Mouse (Mus musculus) left cerebral cortex, adult 11 months (tissue): ENCODE data around the gene Akap8.

Experiments
- DNase-seq: peaks from one replicate; pipeline ENCODE4 v3.0.0; 2022; ENCODE audit warnings: low spot score

Akap8 gene

DNA sequence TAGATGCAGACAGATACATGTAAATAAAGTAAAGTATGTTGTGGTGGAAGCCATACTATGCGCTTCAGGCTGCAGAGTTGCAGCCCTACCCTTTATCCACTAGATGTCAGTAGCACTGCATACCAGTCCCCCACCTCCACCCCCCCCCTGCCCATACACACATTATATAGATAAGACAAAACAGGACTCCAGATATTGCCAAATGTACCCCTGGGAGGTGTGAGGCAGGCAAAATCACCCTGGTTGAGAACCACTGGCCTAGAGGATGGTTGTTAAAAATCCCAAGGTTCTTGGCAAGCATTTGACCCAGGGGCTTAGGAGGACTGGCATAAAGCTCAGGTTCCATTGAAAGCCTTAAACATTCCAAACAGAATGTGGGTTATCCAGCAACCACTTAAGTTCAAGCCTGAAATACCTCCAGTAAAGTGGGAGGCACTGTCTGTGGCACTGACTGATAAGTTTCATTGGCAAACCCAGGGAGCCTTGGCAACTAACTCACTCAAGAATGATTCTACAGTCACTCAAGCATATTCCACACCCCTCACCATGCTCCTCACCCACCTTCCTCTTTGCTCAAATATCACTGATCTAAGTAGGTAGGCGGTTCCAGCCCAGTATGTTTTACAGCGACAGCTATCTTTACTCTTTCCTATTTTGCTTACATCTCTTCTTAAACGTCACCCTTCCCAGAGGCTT, 28.1 kb upstream of the Akap8 start:
- DNase-seq, result no peak

DNA sequence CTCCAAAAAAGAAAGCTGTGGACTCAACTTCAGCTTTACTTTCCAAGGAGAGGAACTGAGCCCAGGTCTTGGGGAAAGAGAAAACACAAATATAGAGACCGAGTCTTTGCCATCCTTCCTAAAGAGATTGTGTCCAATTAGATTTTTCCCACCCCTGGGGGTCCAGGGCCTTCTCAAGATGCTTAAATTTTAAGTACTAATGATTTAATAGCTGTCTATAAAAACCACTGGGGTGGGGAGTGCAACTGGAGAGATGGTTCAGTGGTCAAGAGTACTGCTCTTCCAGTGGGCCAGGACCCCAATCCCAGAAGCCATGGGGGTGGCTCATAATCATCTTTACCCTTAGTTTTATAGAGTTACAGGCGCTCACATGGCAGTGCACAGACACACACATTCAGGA, 27.4 kb upstream of the Akap8 start:
- no peak for DNase-seq

DNA sequence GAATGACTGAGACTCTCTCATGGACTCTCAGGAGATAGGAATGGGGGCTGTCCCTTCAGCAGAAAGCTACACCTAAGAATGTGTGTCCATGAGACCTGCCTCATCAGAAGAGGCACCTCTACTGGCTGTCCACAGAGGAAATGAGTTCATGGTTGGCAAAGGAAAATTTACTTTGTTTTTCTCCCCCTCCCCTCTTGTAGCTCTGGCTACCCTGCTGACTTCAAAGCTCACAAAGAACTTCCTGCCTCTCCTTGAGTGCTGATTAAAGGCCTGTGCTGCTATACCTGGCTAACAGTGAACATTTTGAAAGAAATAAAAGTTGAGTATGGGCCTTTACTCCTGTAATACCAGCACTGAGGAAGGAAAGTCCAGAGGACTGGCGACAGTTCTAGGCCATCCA, 20.1 kb upstream of the Akap8 start:
- no peak for DNase-seq

DNA sequence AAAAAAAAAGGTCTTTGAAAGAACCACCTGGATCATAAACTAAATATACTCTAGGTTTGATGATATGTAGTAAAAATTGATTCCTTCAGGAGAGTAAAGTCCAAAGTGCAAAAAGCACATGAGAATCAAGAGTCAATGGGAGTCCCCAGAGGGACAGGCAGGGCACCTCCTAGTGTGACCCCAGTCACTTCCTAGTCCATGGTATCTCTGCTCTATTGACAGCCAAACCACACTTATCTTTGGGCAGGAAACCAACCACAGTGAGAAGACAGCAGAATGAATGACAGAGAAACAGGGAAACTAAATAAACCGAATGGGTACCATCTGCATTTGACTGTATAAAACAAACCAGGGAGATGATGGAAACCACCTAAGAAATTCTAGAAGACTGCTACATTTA, 19.1 kb upstream of the Akap8 start:
- no peak for DNase-seq

DNA sequence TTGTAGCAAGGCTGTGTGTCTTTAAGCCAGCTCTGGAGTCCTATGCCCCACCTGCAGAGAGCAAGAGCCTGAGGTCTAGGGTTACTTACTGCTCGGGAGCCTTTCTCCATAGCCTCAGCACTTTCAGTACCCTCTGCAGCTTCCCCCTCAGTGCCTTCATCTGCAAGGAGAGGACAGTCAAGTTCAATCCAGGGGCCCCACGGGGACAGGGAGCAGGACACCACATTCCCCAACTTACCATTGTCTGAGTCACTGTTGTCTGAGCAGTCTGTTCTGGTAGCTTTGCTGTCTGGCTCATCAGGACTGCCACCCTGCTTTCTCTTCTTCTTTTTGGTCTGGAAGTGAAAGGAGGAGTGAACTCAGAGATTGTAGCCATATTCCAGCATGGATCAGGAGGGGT, 14.8 kb upstream of the Akap8 start:
- no peak for DNase-seq

DNA sequence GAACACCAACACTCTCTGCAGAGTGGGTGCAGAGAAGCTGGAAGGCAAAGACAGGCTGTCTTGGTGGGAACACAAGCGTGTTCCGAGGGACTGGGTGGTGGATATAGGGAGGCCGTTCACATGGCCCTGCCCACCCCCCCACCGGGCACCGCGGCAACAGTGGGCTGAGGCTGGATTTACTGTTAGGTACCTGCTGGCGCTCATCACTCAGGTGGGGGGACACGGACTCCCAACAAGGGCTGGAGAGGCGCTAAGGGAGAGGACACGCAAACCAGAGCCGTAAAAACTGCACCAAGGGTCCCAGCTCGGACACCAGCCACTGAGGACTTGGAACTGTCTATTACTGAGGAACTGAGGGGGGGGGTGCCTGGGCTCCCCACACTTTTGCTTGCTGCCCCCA, 13.9 kb upstream of the Akap8 start:
- DNase-seq, result no peak

DNA sequence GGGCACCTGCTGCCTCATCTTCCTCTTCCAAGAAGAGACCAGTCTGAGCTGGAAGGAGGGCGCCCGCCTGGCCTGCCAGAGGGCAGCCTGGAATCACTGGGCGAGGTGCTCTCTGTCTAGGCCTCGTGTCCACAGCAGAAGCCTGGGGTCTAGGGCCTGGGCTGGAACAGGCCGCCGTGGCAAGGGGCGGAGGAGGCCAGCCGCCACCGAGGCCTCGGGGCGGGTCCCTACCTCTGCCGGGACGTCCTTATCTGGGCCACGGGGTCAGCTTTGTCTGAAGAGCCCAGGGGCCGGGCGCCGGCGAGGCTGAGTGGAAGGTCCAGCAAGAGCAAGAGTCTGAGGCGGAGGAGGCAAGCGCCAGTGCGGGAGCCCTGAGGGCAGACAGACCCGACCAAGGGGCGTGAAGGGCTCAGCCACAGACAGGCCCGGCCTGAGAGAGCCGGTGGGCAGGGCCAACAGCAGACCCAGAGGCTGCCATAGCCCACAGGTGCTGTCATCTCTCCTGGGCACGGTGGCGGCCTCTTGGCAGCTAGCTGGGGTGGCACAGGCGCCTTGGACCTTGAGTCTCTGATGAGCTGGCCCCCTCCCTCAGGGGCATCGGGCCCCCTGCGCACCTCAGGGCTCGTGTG, 12.8 kb upstream of the Akap8 start:
- no peak for DNase-seq

DNA sequence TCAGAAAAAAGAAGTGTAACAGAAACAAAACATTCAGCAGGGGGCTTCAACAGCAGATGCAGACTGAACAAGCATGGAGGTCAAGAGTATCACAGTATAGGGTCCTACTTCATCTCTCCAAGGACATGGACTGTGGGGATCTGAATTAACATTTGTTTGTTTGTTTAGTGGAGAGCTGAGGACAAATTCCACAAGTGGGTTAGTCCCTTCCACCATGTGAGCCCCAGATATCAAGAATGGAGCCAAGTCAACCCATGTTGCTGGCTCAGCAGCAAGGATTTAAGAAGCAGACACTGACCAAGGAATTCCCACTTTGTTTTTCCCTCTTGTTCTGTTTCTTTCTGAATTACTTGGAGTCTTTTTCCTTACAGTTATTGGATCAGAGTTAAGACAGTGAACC, 6.5 kb upstream of the Akap8 start:
- no peak for DNase-seq

DNA sequence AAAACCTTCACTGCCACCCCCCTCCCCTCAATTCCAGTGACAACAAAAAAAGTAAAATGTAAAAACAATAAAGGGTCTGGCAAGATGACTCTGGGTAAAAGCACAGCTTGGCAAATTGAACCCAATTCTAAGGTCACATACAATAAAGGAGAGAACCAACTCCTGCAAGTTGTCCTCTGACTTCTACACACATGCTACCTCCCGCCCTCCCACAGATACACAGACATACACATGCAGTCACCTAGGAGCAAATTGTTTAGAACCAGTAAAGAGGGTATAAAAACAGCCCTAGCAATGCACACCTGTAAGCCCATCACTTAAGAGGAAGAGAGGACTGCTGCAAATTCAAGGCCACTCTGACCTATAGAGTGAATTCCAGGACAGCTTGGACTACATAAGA, 1.8 kb upstream of the Akap8 start:
- DNase-seq, result no peak

DNA sequence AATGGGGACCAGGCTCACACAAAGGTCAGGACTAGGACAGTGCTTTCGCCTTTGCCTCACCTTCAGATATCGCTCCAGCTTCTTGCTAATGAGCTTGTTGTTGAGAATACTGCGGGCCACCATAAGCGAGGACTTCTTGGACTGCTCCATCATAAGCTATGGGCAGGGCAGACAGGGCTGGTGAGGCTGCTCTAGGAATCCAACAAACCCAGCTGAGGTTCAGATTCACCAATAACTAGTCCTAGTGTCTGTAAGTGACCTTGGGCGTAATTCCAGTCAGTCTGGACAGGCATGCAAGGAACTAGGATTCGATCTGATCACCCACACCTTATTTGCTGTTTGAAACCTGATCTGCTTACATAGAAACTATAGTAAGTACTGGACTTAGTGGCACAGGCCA, 798 bp upstream of the Akap8 start:
- no peak for DNase-seq

DNA sequence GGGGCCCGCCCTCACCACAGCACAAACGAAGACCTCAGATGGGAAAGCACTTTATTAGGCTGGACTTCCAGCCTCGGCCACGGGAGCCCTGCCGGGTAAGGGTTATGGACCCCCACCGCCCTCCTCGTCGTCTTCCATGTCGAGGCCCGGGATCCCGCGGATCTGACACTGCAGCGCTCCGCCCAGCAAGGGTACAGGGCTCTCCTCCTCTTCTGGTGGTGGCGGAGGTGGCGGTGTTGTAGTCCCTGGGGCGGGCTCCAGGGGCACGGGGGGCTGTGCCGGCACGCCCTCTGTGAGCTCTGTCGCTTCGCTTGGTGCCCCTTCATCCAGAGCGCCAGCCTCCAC, 324 bp upstream of the Akap8 start:
- DNase-seq, result no peak

DNA sequence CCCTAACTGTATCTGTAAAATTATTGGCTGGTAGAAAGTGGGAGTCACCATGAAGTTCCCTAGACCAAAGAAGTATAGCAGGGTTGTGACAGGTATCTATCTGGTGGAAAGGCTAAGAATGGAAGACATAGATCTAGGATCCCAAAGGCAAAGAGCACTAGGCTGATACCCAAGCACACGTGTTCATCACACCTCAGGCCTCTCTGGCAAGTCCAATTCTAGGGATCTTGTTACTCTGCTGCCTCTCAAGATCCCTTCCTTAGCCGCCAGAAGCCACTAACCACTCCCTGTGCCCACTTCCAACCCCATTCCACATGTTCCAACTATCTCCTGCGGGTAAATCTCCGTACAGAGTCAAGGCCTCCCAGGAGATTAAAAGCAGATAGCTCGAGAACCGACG, 1.1 kb downstream of the Akap8 start:
- DNase-seq, result no peak

DNA sequence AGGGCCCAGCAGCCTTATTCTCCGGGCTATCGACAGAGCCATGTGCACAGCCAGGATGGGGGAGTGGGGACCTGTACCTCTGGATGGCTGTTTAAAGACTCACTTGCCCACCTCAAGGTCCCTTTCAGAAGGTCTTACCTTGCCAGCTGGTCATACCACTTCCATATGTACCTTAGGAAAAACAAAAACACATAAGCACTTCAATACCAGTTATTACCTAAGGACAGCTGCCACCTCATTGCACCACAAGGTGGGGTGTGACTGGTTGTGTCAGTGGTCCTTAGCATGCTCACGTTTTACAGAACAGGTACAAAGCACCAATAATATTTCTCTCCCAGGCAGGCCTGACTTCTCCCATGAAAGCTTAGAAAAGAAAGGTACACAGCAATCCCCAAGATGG, 3.3 kb downstream of the Akap8 start:
- DNase-seq, result no peak

DNA sequence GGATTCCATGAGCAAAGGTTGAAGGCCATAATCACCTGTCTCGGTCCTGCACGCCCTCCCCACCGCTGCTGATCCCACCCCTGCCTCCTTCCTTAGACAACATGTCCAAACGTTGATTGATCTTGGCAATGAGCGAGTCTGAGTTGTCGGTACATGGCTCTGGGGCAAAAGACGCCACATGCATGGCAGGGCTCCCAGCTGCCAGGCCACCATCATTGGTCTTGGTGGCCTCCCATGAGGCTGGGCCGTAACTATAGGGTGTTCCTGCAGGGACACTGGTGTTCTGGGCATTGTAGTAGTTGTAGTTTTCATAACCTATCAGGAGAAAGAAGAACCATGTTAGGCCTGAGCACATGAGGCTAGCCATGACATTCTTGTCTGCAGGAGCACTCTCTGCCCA, 4.0 kb downstream of the Akap8 start:
- DNase-seq, result no peak

DNA sequence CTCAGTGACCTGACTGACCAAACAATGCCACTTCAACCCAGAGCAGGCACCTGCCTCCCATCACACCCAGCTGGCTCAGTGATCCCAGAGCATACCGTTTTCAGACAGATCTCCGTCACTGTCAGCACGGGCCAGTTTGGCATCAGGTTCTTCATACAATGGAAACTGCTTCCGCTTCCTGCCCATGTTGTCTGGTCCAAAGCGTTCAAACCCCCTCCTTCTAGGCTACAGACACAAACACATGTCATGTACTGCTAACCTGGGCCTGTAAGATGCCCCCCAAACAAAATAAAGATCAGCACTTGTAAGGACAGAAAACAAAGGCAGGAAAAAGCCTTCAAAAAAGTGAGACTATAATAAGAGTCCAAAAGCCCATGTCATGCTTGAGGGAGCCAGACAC, 5.5 kb downstream of the Akap8 start:
- DNase-seq, result no peak

DNA sequence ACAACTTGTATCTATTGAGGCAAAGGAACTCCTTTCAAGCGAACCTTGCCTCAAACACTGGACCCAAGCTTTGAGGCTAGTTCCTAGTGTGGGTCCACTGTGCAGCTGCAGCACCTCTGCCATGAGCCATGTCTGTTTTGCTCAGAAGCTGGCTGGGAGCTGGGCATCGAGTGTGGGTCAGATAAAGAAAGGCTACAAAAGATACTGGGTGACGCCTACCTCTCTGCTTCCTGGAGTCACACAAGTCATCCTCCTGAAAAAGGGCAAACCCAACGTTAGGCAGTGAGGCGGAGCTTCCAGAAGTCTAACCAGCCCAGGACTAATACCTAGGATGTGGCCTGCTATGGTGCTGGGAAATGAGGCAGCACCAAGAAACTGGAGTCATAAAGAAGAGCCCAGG, 7.1 kb downstream of the Akap8 start:
- DNase-seq, result no peak

DNA sequence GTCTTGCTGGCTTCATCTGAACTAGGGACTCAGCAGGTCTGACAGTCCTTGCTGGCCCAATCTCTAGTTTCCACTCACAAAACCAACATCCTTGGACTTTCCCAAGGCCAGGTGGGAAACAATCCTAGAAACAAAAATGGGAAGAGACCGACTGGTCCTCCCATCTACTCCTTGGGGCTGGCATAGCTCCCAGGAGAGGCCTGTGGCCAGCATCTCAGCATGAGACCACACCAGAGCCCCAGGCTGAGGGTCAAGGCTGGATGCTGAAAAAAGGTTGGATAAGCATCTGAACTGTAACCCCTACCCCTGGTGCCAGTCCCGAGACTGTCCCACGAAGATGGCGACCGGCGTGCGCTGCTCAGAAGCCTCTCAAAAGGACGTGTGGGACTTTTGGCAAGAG, 8.2 kb downstream of the Akap8 start:
- DNase-seq, result no peak

DNA sequence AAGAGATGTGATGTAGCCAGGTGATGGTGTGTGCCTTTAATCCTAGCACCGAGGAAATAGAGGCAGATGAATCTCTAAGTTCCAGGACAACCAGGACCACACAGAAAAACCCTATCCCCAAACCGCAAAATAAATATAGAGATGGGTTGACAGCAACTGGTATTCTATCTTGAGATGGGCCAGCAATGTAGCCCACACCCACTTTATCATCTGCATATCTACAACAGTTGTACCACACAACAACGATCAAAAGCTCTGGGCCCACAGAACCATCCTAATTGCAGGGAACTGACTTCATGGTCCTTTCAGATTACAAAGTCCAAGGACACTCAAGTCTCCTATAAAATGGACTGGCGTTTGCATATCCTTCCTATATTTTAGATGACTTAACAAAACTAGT, 13.1 kb downstream of the Akap8 start:
- no peak for DNase-seq

DNA sequence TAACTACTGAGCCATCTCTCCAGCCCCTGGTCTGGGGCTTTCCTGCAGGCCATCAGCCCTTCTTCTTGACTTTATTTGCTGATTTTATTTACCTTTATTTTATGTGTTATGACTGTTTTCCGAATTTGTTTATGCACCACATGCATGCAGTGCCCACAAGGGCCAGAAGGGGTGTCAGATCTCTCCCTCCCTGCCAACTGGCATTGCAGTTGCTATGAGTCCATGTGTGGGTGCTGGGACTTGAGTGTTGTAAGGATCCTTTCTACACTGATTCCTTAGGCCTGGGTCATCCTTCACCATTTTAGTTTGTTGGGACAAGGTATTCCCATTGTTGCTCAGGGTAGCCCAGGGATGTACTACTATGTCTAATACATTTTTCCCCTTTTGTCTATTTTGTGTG, 22.9 kb downstream of the Akap8 start:
- no peak for DNase-seq

DNA sequence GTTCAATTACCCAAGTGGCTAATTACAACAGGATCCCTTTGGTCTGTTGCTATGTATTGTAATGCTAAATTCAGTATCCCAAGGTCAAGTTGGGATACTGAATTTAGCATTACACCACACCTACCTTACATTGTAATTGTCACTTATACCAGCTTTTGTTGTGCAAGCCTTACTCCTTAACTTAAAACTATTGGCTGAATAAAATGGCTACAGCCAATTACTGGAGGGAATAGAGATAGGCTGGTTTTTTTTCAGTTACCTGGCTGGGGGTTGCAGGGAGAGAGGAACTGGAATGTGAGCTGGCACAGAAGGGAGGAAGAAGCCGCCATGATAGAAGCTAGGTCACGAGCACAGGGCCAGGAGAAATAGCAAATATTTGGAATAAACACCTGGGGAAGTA, 25.1 kb downstream of the Akap8 start:
- no peak for DNase-seq

DNA sequence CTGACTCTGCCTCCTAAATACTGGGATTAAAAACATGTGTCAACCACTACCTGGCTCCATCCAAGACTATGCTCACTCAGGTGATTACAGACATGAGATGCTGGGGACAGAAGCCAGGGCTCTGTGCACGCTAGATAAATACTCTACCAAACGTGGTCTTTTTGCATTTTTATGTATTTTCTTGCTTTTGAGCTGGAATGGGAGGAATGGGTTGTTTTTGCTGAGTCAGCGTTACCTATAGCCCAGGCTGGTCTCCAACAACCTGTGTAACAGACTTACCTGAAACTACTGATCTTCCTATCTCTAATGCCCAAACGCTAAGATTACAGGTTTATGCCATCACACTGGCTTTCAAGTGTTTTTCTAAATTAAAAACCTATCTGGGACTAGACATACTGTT, 25.9 kb downstream of the Akap8 start:
- no peak for DNase-seq

DNA sequence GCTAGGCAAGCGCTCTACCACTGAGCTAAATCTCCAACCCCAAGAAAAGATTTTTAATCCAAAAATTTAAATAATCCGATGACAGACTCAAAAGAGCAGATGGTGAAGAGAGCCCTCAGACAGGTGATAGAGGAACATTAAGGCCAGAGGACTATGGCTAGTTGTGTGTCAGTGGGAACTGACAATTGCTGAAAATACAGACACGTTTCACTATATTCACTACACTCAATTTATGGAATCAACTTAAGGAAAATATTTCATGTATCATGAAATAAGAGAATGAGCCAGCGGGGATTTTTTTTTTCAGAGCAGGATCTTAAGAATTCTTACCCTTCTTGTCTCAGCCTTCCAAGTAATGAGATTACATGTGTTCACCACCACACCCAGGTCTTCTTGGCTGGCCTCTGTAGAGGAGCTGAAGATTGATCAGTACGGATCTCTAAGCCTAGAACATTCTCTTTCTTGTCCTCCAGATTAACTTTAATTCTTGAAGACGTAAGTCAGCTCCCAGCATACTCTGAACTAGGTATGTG, 35.8 kb downstream of the Akap8 start:
- no peak for DNase-seq

DNA sequence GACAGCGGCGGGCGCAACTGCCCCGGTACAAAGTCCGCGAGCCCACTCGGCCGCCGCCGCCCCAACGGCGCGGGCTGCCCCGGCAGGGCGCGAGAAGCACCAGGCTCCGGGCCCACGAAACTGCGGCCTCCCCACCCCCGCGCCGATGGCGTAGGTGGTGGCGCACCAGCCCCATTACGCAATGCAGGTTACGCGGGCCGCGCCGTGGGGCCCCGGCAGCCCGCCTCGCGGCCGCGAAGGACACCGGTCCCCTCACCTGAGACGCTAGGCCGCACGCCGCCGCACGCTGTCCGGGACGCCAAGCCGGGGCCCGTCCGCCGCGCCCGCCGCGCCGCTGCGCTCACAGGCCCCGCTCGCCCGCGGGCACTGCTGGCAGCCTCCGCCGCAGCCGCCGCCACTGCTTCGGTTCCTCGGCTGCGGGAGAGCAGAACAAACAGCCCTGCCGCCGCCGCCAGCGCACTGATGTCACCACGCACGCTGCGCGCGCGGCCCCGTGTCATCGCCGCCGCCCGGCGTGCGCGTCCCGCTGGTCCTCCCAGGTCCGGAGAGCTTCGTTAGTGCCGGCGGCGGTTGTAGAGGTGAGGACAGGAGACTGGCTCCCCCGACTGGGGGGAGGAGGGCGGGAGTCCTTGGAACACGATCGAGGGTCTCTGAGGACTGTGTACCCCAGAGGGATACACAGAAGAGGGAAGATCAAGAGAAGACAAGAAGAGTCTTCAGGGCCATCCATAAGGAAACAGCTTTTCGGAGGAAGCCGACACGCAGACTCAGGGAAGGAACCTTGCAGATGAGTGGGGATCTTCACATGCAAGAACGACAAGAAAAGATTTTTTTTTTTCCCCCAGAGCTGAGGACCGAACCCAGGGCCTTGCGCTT, 36.5 kb downstream of the Akap8 start, which contains the start of gene Brd4:
Gene Brd4 (minus strand): TSS at position 461 of the 876 bp plus-strand sequence.
- peak; percentile 87 for DNase-seq
